Mouse (Mus musculus) lung, postnatal 0 days (tissue): ENCODE data around the gene Vegfb. TPM values are rescaled to one million over a fixed set of nuclear protein-coding genes. Genes with fewer than 3 reads are reported as not detected.

ENCODE experiments used
- ATAC-seq: fragments of 200-750 bp; cut with Nextera tagmentation; 2 replicates; pipeline ENCODE4 v1.8.0; 2017; ENCODE audit warnings: moderate library complexity
- DNase-seq: peaks from one replicate; pipeline ENCODE4 v3.0.0-alpha.2; 2016; ENCODE audit warnings: low spot score
- H3K27ac ChIP-seq: fragments of 300-500 bp; sonication (generic); 2 replicates; pipeline ENCODE4 v1.5.1; 2014; ENCODE audit warnings: antibody characterized with exemption, mild to moderate bottlenecking, low read length, mixed read lengths
- H3K27me3 ChIP-seq: fragments of 300-500 bp; sonication (generic); replicated peaks from 2 replicates; pipeline ENCODE4 v1.6.1; 2014; ENCODE audit warnings: low read length, mixed read lengths; ENCODE audit not compliant: insufficient read depth
- H3K36me3 ChIP-seq: fragments of 300-500 bp; sonication (generic); 2 replicates; pipeline ENCODE4 v1.6.1; 2014; ENCODE audit warnings: low read length, mixed read lengths; ENCODE audit not compliant: insufficient read depth
- H3K4me1 ChIP-seq: fragments of 300-500 bp; sonication (generic); 2 replicates; pipeline ENCODE4 v1.6.1; 2014; ENCODE audit warnings: antibody characterized with exemption, low read depth, low read length, mixed read lengths; ENCODE audit not compliant: insufficient read depth
- H3K4me2 ChIP-seq: fragments of 300-500 bp; sonication (generic); replicated peaks from 2 replicates; pipeline ENCODE4 v1.6.1; 2014; ENCODE audit warnings: low read depth, mild to moderate bottlenecking, low read length, moderate library complexity, mixed read lengths
- H3K4me3 ChIP-seq: fragments of 300-500 bp; sonication (generic); 2 replicates; pipeline ENCODE4 v1.5.1; 2014; ENCODE audit warnings: low read depth, low read length
- H3K9ac ChIP-seq: fragments of 300-500 bp; sonication (generic); replicated peaks from 2 replicates; pipeline ENCODE4 v1.6.1; 2014; ENCODE audit warnings: low read depth, mild to moderate bottlenecking
- H3K9me3 ChIP-seq: fragments of 300-500 bp; sonication (generic); 2 replicates; pipeline ENCODE4 v1.6.1; 2016; ENCODE audit warnings: low read length, mixed read lengths
- CTCF ChIP-seq: IDR thresholded peaks from 2 replicates; pipeline ENCODE4 v1.5.1; 2016; ENCODE audit warnings: antibody characterized with exemption, mild to moderate bottlenecking
- EP300 ChIP-seq: IDR thresholded peaks from 2 replicates; pipeline ENCODE4 v1.6.1; 2016; ENCODE audit warnings: antibody characterized with exemption, mild to moderate bottlenecking, control low read depth
- WGBS: fragments of 180-500 bp; shearing (Covaris S2); extraction: QIAGEN DNeasy Blood & Tissue Kit; methylation state at CpG from one replicate; pipeline ENCODE4 v1.1.7; 2014; 5-methylcytosine and 5-hydroxymethylcytosine counted together
- polyA plus RNA-seq: library from polyadenylated mRNA; unstranded; fragments of >200 nt; fragmentation: Nextera tagmentation; extraction: Ambion mirVana; gene quantifications from 2 replicates; pipeline ENCODE4 v1.2.1, GENCODE M21; 2015

Vegfb gene
- polyA plus RNA-seq, 1 experiment from 2014 or later, result 27.1 TPM

GRCm38 (mm10) chr19:6973581-6974190 lies 13.8 kb downstream of the Vegfb start:
- Histone ChIP-seq H3K4me1 (peaks cover 22% of the 10 kb centered on the region), H3K4me3 (peak overlapping the region; percentile 64; the same call in 1 of the 2 replicates)
- ATAC-seq, result no peak

GRCm38 (mm10) chr19:6972247-6972917 lies 15.1 kb downstream of the Vegfb start:
- DNase-seq (no peak), ATAC-seq (no peak)
- no peak for TF ChIP-seq EP300
- TF ChIP-seq CTCF, result no peak
- peaks cover 32% of the 10 kb centered on the region for H3K4me1 ChIP-seq
- H3K4me3 ChIP-seq, result no peak overlapping the region
- 75% methylated on average over 13 of the region's 13 CpGs for WGBS
- no peak overlapping the region for H3K4me2 ChIP-seq
- H3K9ac ChIP-seq, result no peak overlapping the region
- no peaks in the 10 kb centered on the region for H3K27me3 ChIP-seq
- no peaks in the 10 kb centered on the region for H3K9me3 ChIP-seq
- H3K27ac ChIP-seq, result no peak overlapping the region
- no peaks in the 10 kb centered on the region for H3K36me3 ChIP-seq

More at GRCm38 (mm10) chr19:6973581-6974190, 13.8 kb downstream of the Vegfb start:
- Histone ChIP-seq H3K27me3 (no peaks in the 10 kb centered on the region), H3K36me3 (no peaks in the 10 kb centered on the region), H3K9ac (no peak overlapping the region), H3K9me3 (no peaks in the 10 kb centered on the region), H3K4me2 (peak overlapping the region; percentile 88), H3K27ac (no peak overlapping the region)
- no peak for DNase-seq
- 20% methylated on average over 12 of the region's 12 CpGs for WGBS
- no peak for TF ChIP-seq EP300
- no peak for TF ChIP-seq CTCF

GRCm38 (mm10) chr19:6971644-6972043 lies 15.8 kb downstream of the Vegfb start:
- DNase-seq (no peak), ATAC-seq (no peak)
- TF ChIP-seq EP300 (no peak), CTCF (no peak)
- H3K27me3 ChIP-seq, result no peaks in the 10 kb centered on the region
- H3K36me3 ChIP-seq, result no peaks in the 10 kb centered on the region
- no peak overlapping the region for H3K27ac ChIP-seq
- H3K9ac ChIP-seq, result no peak overlapping the region
- H3K4me2 ChIP-seq, result no peak overlapping the region
- no peaks in the 10 kb centered on the region for H3K9me3 ChIP-seq
- WGBS, result 27% methylated on average over 6 of the region's 6 CpGs
- no peak overlapping the region for H3K4me3 ChIP-seq
- H3K4me1 ChIP-seq, result peaks cover 30% of the 10 kb centered on the region

GRCm38 (mm10) chr19:6970460-6971085 lies 16.9 kb downstream of the Vegfb start:
- no peak for ATAC-seq
- no peak overlapping the region for H3K27ac ChIP-seq
- peak overlapping the region; percentile 80 for H3K4me2 ChIP-seq
- no peaks in the 10 kb centered on the region for H3K9me3 ChIP-seq
- no peaks in the 10 kb centered on the region for H3K36me3 ChIP-seq
- H3K27me3 ChIP-seq, result no peaks in the 10 kb centered on the region
- 26% methylated on average over 11 of the region's 11 CpGs for WGBS
- H3K9ac ChIP-seq, result no peak overlapping the region
- TF ChIP-seq EP300 (no peak), CTCF (no peak)
- no peak for DNase-seq
- peaks cover 21% of the 10 kb centered on the region for H3K4me1 ChIP-seq
- H3K4me3 ChIP-seq, result no peak overlapping the region

GRCm38 (mm10) chr19:6969665-6970381 lies 17.6 kb downstream of the Vegfb start:
- DNase-seq (peak; percentile 78), ATAC-seq (peak; percentile 86)
- Histone ChIP-seq H3K36me3 (0 out of 2 replicates have a peak, but pooled peaks cover 5% of the 10 kb centered on the region), H3K9me3 (no peaks in the 10 kb centered on the region), H3K4me1 (peaks cover 21% of the 10 kb centered on the region), H3K4me2 (peak overlapping the region; percentile 80), H3K27ac (peak overlapping the region; percentile 39), H3K27me3 (no peaks in the 10 kb centered on the region), H3K4me3 (peak overlapping the region; percentile 67), H3K9ac (peak overlapping the region; percentile 60)
- under 1% methylated on average over 41 of the region's 55 CpGs for WGBS
- TF ChIP-seq EP300, result no peak
- peak; percentile 79 for TF ChIP-seq CTCF

GRCm38 (mm10) chr19:6969291-6969664 lies 18.2 kb downstream of the Vegfb start:
- under 1% methylated on average over 19 of the region's 20 CpGs for WGBS
- no peak for DNase-seq

More at GRCm38 (mm10) chr19:6969291-6969664, 18.2 kb downstream of the Vegfb start:
- ATAC-seq, result no peak
- Histone ChIP-seq H3K27me3 (no peaks in the 10 kb centered on the region), H3K4me3 (peak overlapping the region; percentile 67), H3K9ac (peak overlapping the region; percentile 60), H3K9me3 (no peaks in the 10 kb centered on the region), H3K27ac (peak overlapping the region; percentile 39), H3K4me2 (peak overlapping the region; percentile 80), H3K4me1 (peaks cover 21% of the 10 kb centered on the region), H3K36me3 (peaks cover 10% of the 10 kb centered on the region; the same call in 1 of the 2 replicates)
- TF ChIP-seq EP300 (no peak), CTCF (no peak)
